Comparison of ENCODE assay signal across 10 mouse cellular contexts in genomic region chr2:76468204-76468603, GRCm38 (mm10).
DNase-seq lines count a peak whose midpoint lies in the region; ATAC-seq and TF ChIP-seq lines count a peak whose summit lies in the region.
"Had no signal": no experiment of that assay in that cellular context is flagged by ENCODE, and none has a peak within 500 bp of the region (broad histone marks: within the 10 kb centered on the region; RNA-seq: fewer than 3 reads in every experiment).

No protein-coding gene starts in this region.

- no peaks in the 10 kb centered on the region for H3K27me3 ChIP-seq in kidney, postnatal 0 days (ENCODE audit: insufficient read depth, low read length)
- H3K27me3 ChIP-seq in lung, postnatal 0 days (replicated peaks; ENCODE audit: insufficient read depth, low read length), result no peaks in the 10 kb centered on the region
- no peaks in the 10 kb centered on the region for H3K27me3 ChIP-seq in midbrain, embryonic 13.5 days
- H3K27me3 ChIP-seq in stomach, postnatal 0 days (ENCODE audit: control insufficient read depth, insufficient read depth, low read length), result no peaks in the 10 kb centered on the region
- H3K27me3 ChIP-seq: embryonic facial prominence, embryonic 15.5 days; neural tube, embryonic 13.5 days had no signal

- no peak for TF ChIP-seq CTCF in kidney, postnatal 0 days (IDR thresholded peaks at IDR 0.05; ENCODE audit: low read depth)
- TF ChIP-seq CTCF in lung, postnatal 0 days (IDR thresholded peaks at IDR 0.05), result no peak
- TF ChIP-seq CTCF in stomach, postnatal 0 days (IDR thresholded peaks at IDR 0.05; ENCODE audit: low read depth), result no peak

- WGBS in kidney, postnatal 0 days, result 50% methylated on average over 8 of the region's 8 CpGs
- 35% methylated on average over 8 of the region's 8 CpGs for WGBS in lung, postnatal 0 days
- 74% methylated on average over 8 of the region's 8 CpGs for WGBS in midbrain, embryonic 13.5 days
- 47% methylated on average over 8 of the region's 8 CpGs for WGBS in stomach, postnatal 0 days

- no peak for TF ChIP-seq EP300 in lung, postnatal 0 days (IDR thresholded peaks at IDR 0.05)
- TF ChIP-seq EP300 in stomach, postnatal 0 days (optimal IDR thresholded peaks at IDR 0.05), result no peak

- H3K9ac ChIP-seq in kidney, postnatal 0 days (ENCODE audit: low read depth, low read length), result no peak overlapping the region
- H3K9ac ChIP-seq in lung, postnatal 0 days (replicated peaks; ENCODE audit: low read depth), result no peak overlapping the region
- no peak overlapping the region for H3K9ac ChIP-seq in midbrain, embryonic 13.5 days (replicated peaks)
- no peak overlapping the region for H3K9ac ChIP-seq in stomach, postnatal 0 days (ENCODE audit: low read length)
- H3K9ac ChIP-seq: embryonic facial prominence, embryonic 15.5 days; neural tube, embryonic 13.5 days had no signal

- H3K4me2 ChIP-seq in kidney, postnatal 0 days (ENCODE audit: low read length), result no peak overlapping the region
- no peak overlapping the region for H3K4me2 ChIP-seq in lung, postnatal 0 days (replicated peaks; ENCODE audit: low read depth, low read length)
- no peak overlapping the region for H3K4me2 ChIP-seq in midbrain, embryonic 13.5 days (replicated peaks)
- no peak overlapping the region for H3K4me2 ChIP-seq in stomach, postnatal 0 days (replicated peaks; ENCODE audit: low read depth)
- H3K4me2 ChIP-seq: embryonic facial prominence, embryonic 15.5 days; neural tube, embryonic 13.5 days had no signal

- H3K36me3 ChIP-seq in kidney, postnatal 0 days (ENCODE audit: insufficient read depth, low read length), result no peaks in the 10 kb centered on the region
- no peaks in the 10 kb centered on the region for H3K36me3 ChIP-seq in lung, postnatal 0 days (ENCODE audit: insufficient read depth, low read length)
- no peaks in the 10 kb centered on the region for H3K36me3 ChIP-seq in midbrain, embryonic 13.5 days
- H3K36me3 ChIP-seq in stomach, postnatal 0 days (ENCODE audit: control insufficient read depth, insufficient read depth, low read length), result no peaks in the 10 kb centered on the region
- H3K36me3 ChIP-seq: embryonic facial prominence, embryonic 15.5 days had no signal

- H3K4me3 ChIP-seq in kidney, postnatal 0 days (replicated peaks; ENCODE audit: low read depth, low read length), result no peak overlapping the region
- H3K4me3 ChIP-seq in lung, postnatal 0 days (ENCODE audit: low read depth, low read length), result no peak overlapping the region
- no peak overlapping the region for H3K4me3 ChIP-seq in midbrain, embryonic 13.5 days (replicated peaks)
- no peak overlapping the region for H3K4me3 ChIP-seq in stomach, postnatal 0 days (ENCODE audit: low read depth, low read length)
- H3K4me3 ChIP-seq: embryonic facial prominence, embryonic 15.5 days; neural tube, embryonic 13.5 days had no signal

- ATAC-seq in kidney, postnatal 0 days (replicated peaks; ENCODE audit: low FRiP score, low read depth), result no peak
- peak; percentile 77 for ATAC-seq in lung, postnatal 0 days
- ATAC-seq in midbrain, embryonic 13.5 days, result no peak
- ATAC-seq in stomach, postnatal 0 days (ENCODE audit: low FRiP score, low TSS enrichment), result no peak

- H3K9me3 ChIP-seq in kidney, postnatal 0 days (replicated peaks; ENCODE audit: low read length), result no peaks in the 10 kb centered on the region
- no peaks in the 10 kb centered on the region for H3K9me3 ChIP-seq in lung, postnatal 0 days (ENCODE audit: low read length)
- H3K9me3 ChIP-seq in midbrain, embryonic 13.5 days, result no peaks in the 10 kb centered on the region
- no peaks in the 10 kb centered on the region for H3K9me3 ChIP-seq in stomach, postnatal 0 days (ENCODE audit: control insufficient read depth, low read length)
- H3K9me3 ChIP-seq: embryonic facial prominence, embryonic 15.5 days; neural tube, embryonic 13.5 days had no signal

- no peaks in the 10 kb centered on the region for H3K4me1 ChIP-seq in kidney, postnatal 0 days (replicated peaks; ENCODE audit: insufficient read depth, low read length)
- no peaks in the 10 kb centered on the region for H3K4me1 ChIP-seq in lung, postnatal 0 days (ENCODE audit: insufficient read depth, low read depth, low read length)
- H3K4me1 ChIP-seq in midbrain, embryonic 13.5 days (replicated peaks), result no peaks in the 10 kb centered on the region
- no peaks in the 10 kb centered on the region for H3K4me1 ChIP-seq in stomach, postnatal 0 days (replicated peaks; ENCODE audit: control insufficient read depth, insufficient read depth)
- H3K4me1 ChIP-seq: neural tube, embryonic 13.5 days had no signal

- H3K27ac ChIP-seq in kidney, postnatal 0 days, result no peak overlapping the region
- H3K27ac ChIP-seq in lung, postnatal 0 days (ENCODE audit: low read length), result no peak overlapping the region
- H3K27ac ChIP-seq in midbrain, embryonic 13.5 days, result no peak overlapping the region
- H3K27ac ChIP-seq in stomach, postnatal 0 days (replicated peaks), result no peak overlapping the region
- H3K27ac ChIP-seq: embryonic facial prominence, embryonic 15.5 days; neural tube, embryonic 13.5 days had no signal

- DNase-seq in kidney, postnatal 0 days (ENCODE audit: low spot score), result peak; percentile 29
- no peak for DNase-seq in kidney, adult 11 months
- DNase-seq in adrenal gland, adult 8-10 months, result peak; percentile 36
- peak; percentile 51 for DNase-seq in gastrocnemius, postnatal 10 days
- peak; percentile 78 for DNase-seq in lung, postnatal 0 days (ENCODE audit: low spot score)
- no peak for DNase-seq in stomach, postnatal 0 days (ENCODE audit: low spot score)
- DNase-seq in spleen, adult 18-20 months, result no peak

Comparison
In these comparisons a context has a peak if more than half of its experiments do, and no peak if none do; other contexts are left out.
1. DNase-seq: peak in kidney, postnatal 0 days (single experiment), adrenal gland, adult 8-10 months (single experiment), gastrocnemius, postnatal 10 days (single experiment) and lung, postnatal 0 days (single experiment); none in kidney, adult 11 months (single experiment), stomach, postnatal 0 days (single experiment) and spleen, adult 18-20 months (0 of 2).